Mouse (Mus musculus) layer of hippocampus, adult 8-10 months (tissue): ENCODE results near the gene Shcbp1l. TPM values are rescaled to one million over a fixed set of nuclear protein-coding genes. Genes with fewer than 3 reads are reported as not detected.
"Not testable (repeated sequence)": the region's sequence is repeated elsewhere in the genome, so short reads cannot be mapped to it uniquely, and the experiment has no call there.

Experiments
- DNase-seq, 2 experiments: peaks; one replicate each; pipeline ENCODE4 v3.0.0; 2022; ENCODE audit warnings: low spot score in 2 of 2
- total RNA-seq, 4 experiments: library from RNA; stranded (reverse); gene quantifications; 2 replicates each; pipeline ENCODE4 v1.2.4; 2022

The Shcbp1l gene
- 1 to 10 TPM; 2.5 to 6.7 (median 4.3) TPM for total RNA-seq

DNA sequence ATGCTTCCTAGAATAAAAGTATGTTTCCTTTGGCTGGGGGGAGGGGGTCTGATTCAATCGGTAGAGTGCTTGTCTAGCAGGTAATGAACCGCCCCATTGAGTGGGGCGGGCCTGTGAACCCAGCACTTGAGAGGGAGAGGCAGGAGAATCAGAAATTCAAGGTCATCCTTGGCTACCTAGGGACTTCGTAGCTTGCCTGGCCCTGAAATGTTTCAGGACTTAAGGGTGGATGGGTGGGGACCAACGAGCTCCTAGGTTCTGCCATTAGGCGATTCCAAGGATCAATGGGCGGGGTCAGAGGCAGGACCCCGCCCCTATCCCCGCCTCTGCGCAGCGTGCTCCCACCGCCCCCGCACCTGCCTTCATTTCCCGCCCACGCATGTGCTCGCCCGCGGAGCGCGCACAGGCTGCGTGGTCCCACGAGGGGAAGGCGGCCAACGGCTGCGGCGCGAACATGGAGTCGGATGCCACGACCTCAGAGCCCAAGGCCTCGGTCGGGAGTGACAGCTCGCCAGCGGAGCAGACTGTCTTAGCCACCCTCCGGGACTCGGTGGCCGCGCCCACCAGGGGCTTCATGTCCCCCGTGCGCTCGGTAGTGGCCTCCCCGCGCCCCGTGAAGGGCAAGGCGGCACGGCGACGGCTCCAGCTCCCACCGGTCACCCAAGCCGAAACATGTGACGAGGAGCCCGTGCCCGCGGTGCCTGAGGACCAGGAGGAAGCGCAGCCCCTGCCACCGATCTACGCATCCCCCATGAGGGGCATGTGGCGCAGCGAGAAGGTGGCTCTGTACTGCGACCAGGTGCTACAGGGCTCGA is at the start of gene Shcbp1l:
TSS of gene Shcbp1l (plus strand) at position 393 of the 815 bp plus-strand sequence.
- peak; percentile 64 to 76 for DNase-seq

GRCm38 (mm10) chr1:153376446-153376845 is 48.5 kb upstream of the Shcbp1l start:
- DNase-seq = no peak

DNA sequence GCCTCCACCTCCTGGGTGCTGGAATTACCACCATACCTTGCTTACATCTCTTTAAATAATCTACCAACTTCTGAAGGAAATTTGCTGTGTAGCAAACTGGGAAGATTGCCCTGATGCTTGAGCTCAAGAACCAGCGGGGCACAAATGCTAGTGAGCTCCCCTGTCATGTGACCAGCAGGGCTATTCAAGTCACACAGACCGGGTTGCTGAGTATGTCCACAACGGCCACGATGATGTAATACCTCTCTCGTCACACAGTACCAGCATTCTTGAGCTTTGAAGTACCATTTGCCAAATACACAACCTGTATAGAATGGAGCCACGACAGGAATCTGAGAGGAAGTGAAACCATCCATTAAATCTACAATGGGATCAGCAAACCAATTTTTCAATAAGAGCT is 46.4 kb upstream of the Shcbp1l start:
- DNase-seq = no peak

DNA sequence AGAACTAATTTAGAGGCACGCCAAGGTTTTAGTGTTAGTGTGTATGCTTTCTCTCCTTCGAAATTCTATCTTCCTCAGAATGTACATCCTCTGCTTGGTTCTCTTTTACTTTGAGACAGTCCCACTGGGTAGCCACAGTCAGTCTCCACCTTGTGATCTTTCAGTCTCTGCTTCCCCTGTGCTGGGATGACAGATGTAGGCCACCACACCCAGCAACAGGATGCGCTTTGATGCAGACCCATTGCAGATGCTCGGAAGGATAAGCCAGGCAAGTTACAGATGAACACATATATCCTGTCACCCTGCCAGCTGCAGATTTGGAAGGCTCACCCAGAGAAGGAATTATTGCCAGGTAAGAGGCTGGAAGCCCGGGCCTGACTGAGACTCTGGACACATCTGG is 45.1 kb upstream of the Shcbp1l start:
- DNase-seq = no peak

DNA sequence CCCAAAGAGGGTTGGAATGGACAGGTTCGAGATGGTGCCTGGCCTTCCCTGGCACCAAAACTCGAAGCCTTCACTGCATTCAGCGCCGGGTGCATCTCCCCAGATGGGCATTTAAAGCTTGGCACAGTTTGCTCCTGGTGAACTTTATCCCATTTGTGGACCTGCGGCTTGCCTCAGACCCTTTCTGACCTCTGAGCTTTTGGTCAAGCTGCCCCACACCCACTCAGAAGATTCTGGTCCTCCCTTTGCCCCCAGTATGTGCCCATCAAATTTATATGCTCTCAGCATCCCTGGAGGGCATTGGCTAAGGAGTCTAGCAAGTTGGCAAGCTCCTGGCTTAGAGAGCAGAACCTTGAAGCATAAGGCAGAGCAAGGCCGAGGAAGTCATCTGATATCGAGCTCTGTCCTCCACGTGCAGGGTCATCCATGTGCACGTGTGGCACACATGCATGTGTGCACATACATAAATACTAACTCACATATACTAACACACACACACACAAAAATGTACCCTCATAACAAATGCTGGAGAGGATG is 44.1 kb upstream of the Shcbp1l start:
- no peak for DNase-seq

GRCm38 (mm10) chr1:153385081-153385480 is 39.9 kb upstream of the Shcbp1l start:
- DNase-seq = no peak

- not testable (repeated sequence) for DNase-seq
Observed at GRCm38 (mm10) chr1:153385661-153386060, 39.3 kb upstream of the Shcbp1l start.

DNA sequence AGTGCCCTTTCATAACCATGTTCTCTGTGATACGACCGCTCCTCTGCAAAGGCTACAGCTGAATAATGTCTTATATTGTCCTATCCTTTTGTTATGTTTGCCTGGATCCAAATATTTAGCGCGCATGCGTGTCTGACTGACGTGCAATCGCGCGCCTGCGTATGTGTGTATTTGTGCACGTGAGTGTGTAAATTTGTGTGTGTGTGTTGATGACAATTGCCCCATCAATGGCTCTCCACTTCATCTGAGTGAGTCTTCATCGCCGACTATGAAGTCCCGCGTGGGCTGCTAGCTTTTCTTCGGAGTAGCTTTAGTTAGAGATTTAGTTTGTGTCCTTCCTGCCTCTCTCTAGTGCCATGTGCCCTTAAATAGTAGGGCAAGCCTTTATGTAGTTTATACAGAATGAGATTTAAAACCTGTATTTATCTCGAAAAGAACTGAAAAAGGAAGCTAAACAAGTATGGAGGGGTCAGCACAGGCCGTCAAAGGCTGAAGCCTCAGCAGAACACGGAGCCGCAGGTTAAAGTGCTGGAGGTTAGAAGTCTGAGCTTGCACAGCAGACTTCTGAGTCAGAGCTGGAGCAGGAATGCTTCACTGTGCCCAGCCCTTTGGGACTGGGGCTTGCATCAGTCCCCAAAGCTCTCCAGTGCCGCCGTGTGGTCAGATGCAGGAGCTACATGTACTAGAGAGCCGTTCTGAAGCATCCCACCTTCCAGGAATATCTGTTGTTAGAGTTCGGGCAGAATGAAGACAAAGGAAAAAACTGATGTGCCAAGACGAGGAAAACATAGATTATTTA is 38.5 kb upstream of the Shcbp1l start:
- DNase-seq = peak; percentile 56 to 72

DNA sequence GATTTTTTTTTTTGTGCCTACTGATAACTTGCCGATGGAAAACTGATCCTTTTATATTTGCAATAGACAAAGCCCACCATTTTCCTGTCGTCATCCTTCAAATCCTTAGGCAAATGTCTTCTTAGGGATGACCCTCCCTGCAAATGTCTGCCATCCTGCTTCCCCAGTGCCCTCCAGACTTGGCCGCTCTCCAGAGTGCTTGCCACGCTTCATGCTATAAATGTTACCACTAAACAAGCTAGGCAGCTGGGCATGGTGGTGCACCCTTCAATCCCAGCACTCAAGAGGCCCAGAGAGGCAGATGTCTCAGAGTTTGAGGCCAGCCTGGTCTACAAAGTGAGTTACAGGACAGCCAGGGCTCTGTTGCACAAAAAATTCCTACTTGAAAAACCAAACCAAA is 29.3 kb upstream of the Shcbp1l start:
- not testable (repeated sequence) for DNase-seq

- DNase-seq = peak; percentile 18 to 46
Observed at GRCm38 (mm10) chr1:153401765-153402164, 23.2 kb upstream of the Shcbp1l start.

DNA sequence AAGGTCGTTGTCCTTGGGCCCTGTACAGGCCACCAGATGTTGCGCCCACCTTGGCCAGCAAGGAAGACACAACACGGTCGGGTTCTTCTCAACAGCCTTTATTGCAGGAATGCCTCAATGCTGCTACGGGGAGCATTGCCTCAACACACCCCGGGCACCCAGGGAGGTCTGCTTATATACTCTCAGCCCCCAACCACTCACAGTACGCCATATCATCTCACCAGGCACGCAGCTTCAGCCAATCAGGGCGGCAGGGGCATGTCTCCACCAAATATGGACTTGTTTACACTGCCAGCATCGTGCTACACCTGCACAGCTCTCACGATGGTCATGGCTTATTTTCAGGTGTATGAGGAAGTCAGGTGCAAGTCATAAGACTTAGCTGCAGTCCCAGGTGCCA is 17.3 kb upstream of the Shcbp1l start:
- not testable (repeated sequence) for DNase-seq

- not testable (repeated sequence) for DNase-seq
Observed at GRCm38 (mm10) chr1:153408296-153408695, 16.7 kb upstream of the Shcbp1l start.

- not testable (repeated sequence) for DNase-seq
Observed at GRCm38 (mm10) chr1:153410915-153411314, 14.0 kb upstream of the Shcbp1l start.

DNA sequence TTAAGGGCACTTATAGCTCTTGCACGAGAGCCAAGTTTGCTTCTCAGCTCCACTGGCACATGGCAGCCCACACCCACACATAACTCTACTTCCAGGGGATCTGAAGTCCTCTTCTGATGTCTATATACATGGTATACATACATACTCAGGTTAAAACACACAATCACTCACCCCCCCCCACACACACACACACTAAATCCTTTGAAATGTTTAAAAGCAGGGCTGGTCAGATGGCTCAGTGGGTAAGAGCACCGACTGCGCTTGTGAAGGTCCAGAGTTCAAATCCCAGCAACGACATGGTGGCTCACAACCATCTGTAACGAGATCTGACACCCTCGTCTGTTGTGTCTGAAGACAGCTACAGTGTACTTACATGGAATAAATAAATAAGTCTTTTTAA is 13.2 kb upstream of the Shcbp1l start:
- DNase-seq = no peak

DNA sequence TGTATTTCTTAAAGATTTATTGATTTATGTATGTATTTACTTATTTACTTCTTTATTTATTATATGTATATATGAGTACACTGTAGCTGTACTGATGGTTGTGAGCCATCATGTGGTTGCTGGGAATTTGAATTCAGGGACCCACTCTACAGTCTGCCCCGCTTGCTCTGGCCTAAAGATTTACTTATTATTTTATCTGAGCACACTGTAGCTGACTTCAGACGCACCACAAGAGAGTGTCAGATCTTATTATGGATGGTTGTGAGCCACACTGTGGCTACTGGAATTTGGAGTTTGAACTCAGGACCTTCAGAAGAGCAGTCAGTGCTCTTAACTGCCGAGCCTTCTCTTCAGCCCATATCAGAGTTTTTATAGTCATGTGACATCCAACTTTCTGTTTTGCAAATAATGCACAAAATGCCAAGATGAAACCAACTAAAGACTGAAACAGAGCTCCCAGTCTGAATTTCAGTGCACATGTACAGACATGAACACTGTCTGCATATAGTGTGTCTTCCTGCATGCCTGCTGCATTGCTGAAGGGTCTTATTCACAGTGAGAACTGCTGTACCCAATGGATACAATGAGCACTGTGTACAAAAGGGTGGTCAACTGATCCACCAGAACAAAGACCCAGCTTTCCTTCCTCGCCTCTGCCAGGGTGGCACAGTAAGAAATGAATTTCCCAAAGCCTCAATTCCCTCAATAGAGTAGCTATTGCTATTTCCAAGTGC is 12.1 kb upstream of the Shcbp1l start:
- not testable (repeated sequence) for DNase-seq

DNA sequence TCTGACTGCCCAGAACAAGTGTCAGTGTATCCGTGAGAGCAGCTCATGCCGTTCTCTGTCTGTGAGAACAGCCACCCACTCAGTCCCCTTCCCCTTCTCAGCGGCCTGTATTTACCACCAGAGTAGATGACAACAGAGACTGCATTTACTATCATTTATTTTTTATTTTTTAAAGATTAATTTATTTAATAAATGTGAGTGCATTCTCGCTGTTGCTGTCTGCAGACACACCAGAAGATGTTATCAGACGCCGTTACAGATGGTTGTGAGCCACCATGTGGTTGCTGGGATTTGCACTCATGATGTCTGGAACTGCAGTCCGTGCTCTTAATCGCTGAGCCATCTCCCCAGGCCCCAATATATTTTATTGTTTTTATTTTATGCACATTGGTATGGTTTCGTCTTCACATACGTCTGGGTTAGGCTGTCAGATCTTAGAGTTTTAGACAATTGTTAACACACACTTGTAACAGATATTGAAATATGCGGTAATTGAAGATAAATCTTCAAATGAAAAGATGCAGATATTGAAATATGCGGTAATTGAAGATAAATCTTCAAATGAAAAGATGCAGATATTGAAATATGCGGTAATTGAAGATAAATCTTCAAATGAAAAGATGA is 11.5 kb upstream of the Shcbp1l start:
- peak; percentile 68 to 84 for DNase-seq

DNA sequence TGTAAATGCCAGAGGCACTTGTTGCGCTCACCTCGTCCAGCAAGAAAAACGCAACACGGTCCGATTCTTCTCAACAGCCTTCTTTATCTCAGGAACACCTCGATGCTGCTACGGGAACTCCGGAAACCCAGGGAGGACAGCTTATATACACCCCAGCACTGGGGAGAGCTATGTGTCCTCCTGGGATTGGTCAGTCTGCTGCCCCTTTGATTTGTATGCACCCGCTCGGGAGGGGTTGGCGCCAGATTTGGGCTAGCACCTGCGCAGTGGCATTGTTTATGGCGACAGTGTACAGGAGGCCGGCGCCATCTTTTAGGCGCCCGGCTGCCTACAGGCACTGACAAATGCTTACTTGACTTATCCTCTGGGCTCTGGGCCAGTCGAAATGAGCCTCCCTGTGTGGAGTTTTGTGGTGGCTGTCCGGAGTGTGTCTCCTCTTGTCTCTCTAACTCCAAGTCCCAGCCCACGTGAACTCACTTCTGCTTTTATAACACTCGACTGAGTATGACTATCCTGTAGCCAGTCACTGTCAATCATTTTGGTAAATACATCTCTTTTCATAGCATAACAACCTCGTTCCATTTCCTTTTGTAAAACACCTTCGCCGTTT is 10.7 kb upstream of the Shcbp1l start:
- peak; percentile 73 to 81 for DNase-seq

GRCm38 (mm10) chr1:153414962-153415361 is 10.0 kb upstream of the Shcbp1l start:
- peak in 1 of 2 experiments; percentile 36 for DNase-seq

- not testable (repeated sequence) for DNase-seq
Observed at GRCm38 (mm10) chr1:153415742-153416141, 9.2 kb upstream of the Shcbp1l start.

- DNase-seq = not testable (repeated sequence)
Observed at GRCm38 (mm10) chr1:153416271-153416832, 8.6 kb upstream of the Shcbp1l start.
